Mouse (Mus musculus): ENCODE measurements around the gene Neurl1a.

The Neurl1a gene

DNA sequence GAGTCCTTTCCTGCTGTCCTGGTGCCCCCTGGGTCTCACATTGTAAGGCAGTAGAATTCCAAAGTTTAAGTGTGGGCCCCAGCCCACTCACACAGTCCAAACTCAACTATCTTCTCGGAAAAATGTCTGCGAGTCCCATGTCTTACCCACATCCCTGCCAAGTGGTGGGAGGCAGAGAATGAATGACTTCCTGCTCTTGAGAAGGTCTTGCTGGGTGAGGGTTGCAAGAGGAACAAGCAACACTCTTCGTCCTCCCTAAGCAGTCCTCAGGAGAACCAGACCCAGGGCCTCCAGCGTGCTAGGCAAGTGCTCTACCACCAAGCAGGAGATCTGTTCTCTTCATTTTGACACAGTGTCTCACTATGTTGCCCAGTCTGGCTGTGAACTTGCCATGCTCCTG is 63.6 kb downstream of the Neurl1a start:
- no peak for DNase-seq (ENCODE audit: low read depth, low spot score)

DNA sequence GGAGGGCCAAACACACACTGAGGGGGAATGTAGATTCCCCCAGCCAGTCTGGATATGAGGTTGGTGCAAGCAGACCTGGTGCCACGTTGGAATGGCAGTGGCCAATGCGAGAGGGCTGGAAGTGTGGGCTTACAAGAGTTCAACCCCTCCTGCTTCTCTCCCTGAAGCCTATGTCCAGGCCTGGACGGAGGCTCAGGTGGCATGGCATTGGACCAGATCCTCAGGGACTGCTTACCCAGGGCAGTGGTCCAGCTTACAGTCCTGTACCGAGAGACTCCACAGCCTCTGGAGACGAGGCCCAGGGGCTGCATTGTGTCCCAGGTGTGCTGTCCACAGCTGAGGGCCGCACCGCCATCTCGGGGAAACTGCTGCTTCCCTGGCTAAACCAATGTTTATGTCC is 66.9 kb downstream of the Neurl1a start:
- no peak for DNase-seq (ENCODE audit: low read depth, low spot score)

DNA sequence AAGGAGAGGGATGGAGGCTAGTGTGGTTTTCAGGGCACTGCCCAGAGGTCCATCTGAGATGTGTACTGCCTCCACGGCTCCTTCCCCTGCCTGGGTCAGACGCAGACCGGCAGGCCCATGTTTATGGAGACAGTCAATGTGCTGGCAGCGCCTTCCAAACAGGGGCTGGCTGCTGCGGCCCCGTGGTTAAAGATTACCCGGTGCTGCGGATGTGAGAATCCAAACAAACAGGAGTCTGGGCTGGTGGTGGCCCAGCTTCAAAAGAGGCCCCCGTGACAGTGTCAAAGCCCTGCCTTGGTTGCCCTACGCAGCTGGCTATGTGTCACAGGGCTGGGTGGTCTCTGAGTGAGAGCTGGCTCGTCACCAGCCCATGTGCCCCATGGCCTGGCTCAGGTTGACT is 69.2 kb downstream of the Neurl1a start:
- DNase-seq (ENCODE audit: low read depth, low spot score): no peak

DNA sequence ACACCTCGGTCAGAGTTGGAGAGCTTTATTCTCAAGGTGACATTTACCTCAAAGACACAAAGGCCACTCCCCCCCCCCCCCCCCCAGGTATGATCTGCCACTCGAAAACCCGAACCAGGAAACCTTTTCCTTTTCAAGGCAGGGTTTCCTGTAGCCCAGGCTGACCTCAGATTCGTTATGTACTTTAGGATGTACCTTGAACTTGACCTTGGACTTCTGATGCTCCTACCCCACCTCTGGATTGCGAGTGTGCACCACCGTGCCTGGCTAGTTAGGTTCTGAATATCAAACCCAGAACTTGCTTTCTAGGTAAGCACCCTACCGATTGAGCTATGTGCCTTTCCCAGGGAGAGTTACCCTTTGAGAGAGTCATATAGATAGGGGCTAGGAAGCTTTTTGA is 69.7 kb downstream of the Neurl1a start:
- peak; percentile 52 for DNase-seq (ENCODE audit: low read depth, low spot score)

DNA sequence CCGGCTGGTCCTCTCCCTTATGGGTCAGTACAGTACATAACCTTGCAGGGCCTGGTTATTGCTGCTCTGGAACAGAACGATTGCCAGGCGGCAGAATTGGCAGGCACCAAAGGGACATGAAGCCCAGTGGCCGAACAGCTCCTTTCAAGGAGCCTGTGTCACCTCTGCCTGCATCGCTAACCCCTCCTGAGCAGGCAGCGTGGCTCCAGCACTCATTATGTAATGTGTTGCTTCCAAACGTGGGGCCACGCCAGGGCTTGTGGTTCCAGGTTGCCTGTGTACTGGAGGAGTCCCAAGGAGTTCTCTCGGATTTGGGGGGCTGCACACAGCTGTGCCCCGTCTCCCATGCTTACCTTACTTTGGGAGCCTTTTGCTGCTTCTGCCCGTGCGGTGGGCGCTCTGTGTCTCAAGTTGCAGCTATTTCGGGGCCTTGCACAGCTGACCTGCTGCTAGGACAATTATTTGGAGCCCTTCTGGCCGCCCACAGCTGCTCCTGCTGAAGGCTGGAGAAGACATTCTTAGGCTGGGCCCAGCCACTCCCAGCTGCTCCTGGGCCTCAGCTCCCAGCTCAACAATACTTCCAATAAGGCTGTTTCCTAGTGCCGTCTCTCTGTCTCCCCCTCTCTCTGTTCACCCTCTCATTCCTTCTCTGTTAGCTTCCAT is 70.4 kb downstream of the Neurl1a start:
- DNase-seq (ENCODE audit: low read depth, low spot score): no peak

DNA sequence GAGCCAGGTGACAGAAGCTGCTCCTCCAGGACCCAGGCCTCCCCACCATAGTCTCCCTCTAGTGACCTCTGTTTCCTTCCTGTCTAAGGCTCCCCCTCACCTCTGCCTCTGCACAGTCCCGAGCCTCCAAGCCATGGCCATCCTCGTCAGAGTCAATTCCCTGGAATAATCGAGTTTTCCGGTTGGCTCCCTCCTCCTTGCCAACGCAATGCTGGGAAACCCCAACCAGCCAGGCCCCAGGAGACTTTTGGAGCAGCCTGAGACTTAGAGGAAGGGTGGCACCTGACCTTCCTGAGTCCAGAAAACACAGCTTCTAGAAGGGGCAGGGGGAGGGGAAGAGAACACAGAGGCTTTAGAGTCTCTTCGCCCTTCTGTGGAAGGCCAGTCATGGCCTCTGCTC is 72.3 kb downstream of the Neurl1a start:
- DNase-seq (ENCODE audit: low read depth, low spot score): no peak

DNA sequence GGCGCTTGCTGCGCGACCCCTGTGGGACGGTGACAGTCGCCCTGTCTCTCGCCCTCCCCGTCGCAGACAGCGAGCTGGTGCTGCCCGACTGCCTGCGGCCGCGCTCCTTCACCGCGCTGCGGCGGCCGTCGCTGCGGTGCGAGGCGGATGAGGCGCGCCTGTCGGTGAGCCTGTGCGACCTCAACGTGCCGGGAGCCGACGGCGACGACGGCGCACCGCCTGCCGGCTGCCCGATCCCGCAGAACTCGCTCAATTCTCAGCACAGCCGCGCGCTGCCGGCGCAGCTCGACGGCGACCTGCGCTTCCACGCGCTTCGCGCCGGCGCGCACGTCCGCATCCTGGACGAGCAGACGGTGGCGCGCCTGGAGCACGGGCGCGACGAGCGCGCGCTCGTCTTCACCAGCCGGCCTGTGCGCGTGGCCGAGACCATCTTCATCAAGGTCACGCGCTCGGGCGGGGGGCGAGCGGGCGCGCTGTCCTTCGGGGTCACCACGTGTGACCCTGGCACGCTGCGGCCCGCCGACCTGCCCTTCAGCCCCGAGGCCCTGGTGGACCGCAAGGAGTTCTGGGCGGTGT is 74.5 kb downstream of the Neurl1a start:
- DNase-seq (ENCODE audit: low read depth, low spot score): peak; percentile 67

DNA sequence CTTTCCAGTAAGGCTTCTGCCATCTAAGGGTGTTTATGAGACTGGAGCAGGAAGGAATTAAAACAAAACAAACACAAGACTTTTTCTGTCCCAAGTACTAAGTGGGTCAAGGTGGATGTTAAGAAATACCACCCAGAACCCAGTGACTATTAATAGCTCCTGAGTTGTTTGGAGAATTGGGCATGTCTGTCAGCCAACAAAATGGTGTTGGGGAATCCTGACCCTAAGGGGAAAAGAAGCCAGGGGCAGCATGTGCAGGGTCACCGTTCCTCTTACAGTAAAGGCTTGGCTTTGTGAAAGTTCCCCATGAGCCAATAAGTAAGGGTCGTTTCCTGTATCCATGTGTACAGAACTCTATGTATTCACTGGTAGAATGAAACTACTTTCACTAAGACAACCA is 76.4 kb downstream of the Neurl1a start:
- no peak for DNase-seq (ENCODE audit: low read depth, low spot score)

DNA sequence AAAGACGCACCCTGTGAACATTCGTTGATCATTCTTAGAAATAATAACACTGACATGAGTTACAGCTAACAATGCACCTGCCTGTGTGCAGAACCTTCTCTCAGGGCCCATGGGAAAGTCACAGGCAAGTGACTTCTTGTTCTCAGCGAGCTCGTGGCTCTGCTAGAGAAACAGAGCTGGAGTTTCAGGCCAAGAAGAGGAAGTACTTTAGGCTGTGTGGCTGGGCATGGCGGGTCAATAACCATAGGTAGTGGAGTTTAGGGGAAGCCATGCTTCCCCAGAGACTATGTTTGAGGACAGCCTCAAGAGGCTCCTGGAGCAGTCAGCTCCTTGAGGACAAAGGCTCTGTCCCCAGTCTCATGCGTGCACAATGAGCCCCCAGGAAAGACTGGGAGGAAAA is 77.3 kb downstream of the Neurl1a start:
- DNase-seq (ENCODE audit: low read depth, low spot score): no peak

DNA sequence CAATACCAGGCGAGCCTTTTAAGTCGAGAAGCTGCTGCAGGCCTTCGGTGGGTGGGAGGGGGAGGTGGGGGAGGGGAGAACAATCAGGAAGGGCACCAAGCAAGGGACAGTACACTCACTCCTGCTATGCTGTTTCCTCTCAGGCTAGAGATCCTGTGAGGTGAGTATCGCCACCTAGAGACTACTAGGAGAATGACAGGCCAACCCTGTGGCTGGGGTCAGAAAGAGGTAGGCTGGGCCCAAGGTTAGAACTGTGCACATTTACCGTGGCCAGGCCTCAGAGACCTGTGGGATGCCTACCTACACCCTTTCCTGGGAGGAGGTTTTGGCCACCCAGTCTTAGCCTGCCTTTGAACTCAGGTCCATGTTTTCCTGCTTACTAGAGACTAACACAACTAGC is 81.0 kb downstream of the Neurl1a start:
- DNase-seq (ENCODE audit: low read depth, low spot score): peak; percentile 73

DNA sequence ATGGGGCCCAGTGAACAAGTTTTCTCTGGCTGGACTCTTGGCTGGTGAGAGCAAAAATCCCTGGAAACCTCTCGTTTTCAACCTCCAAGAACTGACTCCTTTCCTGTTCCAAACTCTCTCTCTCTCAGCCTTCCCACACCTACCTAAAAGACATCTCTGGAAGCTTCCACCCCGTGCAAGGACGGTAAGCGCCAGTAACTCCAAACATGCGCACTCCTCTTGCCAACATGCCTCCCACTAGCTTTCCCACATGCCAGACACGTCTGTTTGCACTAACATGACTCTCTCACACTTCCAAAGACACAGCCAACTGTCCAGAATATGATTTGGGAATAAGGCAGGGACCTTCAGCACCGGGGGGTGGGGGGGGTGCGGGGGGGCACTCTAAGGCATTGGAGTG is 82.6 kb downstream of the Neurl1a start:
- DNase-seq (ENCODE audit: low read depth, low spot score): no peak

DNA sequence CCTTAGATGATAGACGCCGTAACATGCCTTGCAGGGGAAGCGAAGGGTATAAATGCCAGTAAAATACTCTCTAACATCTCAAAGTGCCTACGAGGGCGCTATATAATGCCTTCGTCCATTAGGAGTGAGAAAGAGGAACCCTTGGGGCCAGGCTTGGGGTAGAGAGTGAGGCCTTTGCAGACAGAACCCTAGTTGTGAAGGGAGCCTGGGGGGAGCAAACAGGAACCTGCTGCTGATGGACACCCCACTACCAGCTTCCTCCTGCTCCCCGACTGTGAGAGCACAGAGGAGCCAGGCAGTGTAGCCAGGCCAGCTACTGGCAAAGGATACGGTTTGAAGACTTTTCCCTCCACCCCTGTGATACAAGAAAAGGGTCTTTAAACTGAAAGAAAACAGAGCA is 85.0 kb downstream of the Neurl1a start:
- DNase-seq (ENCODE audit: low read depth, low spot score): no peak

DNA sequence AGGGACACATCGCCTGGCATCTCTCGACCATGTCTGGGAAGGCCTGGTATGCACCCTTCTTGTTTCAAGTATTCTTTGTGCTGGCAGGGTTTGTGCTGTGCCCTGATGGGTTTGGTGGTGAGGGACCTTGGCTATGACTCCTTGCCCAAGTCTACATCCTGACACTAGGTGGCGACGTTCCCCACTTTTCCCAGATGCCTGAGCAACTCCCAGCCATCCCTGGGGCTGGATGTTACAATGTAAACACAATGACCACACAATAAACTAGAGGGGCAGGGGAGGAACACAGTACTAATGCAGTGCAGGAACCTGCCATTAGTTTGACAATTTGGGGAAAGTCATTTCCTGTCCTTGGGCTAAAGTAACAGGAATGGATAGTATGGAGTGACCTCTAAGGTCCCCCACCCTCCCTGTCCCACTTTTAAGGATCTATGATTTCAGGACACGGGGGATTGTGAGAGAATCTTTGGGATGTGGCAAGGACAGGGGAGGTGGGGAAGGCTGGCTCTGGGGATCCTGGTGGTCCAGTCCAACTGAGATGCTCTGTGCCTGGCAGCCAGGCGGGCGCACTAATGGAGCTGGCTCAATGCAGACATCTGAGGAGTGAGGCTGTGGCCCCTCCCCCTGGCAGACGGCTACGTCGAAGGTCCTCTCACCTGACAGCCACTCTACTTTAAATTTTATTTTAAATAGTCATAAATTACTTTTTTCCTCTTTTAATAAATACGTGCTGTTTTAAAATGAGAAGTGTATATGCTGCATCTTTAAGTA is 85.9 kb downstream of the Neurl1a start:
- DNase-seq (ENCODE audit: low read depth, low spot score): peak; percentile 79

DNA sequence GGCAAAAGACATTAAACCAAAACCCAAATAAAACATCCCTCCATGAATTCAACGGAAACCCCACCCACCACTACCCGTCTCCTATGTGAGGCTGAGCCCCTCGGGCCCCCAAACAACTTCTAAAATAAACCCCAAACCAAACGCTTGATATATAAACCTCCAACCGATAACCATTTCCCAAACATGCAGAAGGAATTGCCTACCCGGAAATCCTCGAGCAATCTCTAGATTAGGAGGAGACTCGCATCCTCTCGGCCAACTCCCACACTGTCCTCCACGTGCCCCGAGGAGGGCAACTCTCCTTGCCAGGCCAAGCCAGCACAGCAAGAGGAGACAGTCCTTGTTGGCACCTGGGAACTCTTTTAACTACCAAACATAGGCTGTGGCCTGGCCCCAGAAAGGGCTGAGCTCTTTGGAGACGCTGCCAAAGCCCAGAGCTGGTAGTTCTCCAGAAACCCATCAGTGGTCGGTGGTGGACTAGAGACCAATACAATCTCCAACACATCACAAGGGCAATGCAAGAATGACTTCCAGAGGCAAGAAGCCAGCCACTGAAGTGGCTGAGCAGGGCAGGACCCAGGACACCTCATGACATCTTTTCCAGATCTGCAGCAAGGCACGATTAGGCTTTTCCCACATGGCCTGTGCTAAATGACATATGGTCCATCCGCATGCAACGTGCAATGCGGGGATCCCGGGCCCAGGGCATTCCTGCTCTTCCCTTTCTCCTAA is 87.6 kb downstream of the Neurl1a start:
- DNase-seq (ENCODE audit: low read depth, low spot score): no peak

DNA sequence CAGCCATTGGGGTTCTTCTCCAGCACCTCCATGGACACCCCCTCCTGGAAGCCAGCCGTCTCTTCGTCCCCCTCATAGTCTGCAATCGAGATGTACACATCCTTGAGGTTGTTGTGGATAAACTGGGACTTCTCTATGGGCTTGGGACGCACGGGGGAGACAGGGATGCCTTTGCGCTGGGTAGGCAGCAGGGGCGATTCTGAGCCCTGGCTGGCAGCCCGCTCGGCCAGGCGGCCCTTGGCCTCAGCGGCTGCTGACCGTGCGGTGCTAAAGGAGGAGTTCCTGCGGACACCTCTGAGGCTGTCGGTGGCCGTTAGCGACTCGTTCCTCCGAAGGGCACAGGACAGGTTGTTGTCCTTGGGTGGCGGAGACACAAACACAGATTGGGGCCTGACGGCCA is 88.4 kb downstream of the Neurl1a start:
- no peak for DNase-seq (ENCODE audit: low read depth, low spot score)

DNA sequence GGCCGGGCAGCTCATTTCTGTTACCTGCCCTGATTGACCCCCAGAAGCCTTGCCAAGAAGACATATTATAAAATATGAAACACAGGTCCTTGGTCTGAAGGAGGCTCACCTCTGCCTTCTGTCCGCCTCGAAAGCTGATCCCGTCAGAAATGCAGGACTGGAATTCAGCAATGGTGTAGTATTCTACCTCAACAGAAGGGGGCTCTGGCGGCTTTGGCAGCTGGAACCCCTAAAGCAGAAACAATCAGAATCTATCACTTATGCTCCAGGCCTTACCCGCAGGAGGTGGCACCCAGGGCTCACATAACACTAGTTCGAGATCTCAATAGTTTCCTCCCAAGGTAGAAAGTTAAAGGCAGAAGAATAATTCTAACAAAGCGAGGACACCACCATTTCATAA is 91.1 kb downstream of the Neurl1a start:
- DNase-seq (ENCODE audit: low read depth, low spot score): peak; percentile 38

DNA sequence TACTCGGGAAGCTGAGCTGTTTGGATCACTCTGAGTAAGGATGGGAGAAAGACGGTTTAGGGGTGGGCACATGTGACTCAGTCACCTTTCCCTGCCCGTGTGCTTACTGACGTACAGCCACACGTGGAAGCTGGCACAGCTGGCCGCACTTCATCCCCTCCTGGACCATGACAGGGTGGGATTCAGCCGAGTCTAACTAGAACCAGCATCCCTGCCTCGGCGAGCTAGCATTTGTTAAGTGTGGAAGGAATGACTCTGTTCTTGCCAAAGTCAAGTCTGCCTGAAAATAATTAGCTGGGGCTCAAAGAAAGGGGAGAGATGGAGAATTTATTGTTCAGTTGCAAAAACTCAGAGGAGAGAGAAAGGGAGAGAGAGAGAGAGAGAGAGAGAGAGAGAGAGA is 91.9 kb downstream of the Neurl1a start:
- DNase-seq (ENCODE audit: low read depth, low spot score): no peak

DNA sequence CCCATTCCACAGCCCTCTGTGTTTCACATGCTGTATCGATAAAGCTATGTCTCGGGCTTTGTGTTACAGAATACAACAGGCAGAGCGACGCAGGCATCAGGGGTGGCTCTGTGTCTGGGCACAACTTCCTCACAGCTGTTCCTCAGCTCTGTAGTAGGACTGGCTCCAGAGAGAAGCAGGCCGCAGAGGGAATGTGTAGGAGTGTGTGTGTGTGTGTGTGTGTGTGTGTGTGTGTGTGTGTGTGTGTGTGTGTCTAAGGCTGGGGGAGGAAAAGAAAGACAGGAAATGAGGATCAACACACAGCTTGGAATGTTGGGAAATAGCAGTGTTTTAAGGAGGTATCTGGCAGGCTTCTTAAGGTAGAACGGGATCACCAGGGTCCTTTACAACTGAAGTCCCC is 98.1 kb downstream of the Neurl1a start:
- DNase-seq (ENCODE audit: low read depth, low spot score): no peak

DNA sequence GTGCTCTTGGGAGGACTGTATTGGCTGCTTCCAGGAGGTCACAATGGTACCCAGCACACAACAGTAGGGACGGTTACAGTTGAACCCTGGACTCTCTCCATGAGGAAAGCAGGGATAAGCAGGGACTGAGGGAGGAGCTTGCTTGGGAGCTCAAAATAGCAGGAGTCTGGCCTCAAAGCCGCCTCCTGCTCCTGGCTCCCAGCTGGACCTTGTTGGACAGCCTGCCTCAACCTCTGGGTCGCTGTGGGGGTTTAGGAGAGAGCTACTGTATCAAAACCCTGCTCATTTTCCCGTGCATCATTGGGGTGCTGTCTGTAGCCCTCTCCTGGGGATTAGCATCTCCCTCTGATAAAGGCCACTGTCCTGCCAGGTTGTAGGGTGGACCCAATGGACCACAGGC is 100.8 kb downstream of the Neurl1a start:
- DNase-seq (ENCODE audit: low read depth, low spot score): no peak

DNA sequence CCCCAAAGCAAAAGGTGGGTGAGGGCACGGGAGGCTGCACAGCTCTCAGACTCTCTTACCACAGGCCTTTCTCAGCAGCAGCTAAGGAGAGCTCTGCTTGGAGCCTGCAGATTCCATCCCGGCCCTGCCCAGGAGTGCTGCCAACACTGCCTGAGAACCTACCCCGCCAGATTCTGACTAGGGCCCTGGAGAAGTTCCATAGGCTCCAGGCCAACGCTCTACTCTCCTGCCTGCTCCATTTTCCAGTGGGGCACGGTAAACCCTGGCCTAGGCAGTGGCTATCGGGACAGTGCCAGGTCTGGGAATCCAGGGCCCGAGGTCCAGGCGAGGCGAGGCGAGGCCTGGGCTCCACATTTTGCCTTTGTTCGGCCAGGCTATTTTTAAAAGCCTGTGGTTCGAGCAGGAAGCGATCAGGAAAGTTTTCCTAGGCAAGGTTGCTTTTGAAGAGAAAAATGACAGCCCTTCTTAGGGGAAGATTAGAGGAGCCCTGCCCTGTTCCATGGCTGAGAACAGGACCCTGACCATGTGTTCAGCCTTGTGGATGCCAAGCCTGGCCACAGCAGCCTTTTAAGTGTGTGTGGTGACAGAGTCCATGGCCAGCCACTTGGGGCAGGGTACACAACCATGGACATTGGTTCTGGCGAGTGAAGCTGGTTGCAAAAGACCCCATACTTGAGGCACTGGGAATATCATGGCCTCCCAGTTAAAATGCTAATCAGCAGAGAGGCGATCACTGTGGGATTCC is 101.3 kb downstream of the Neurl1a start:
- no peak for DNase-seq (ENCODE audit: low read depth, low spot score)

DNA sequence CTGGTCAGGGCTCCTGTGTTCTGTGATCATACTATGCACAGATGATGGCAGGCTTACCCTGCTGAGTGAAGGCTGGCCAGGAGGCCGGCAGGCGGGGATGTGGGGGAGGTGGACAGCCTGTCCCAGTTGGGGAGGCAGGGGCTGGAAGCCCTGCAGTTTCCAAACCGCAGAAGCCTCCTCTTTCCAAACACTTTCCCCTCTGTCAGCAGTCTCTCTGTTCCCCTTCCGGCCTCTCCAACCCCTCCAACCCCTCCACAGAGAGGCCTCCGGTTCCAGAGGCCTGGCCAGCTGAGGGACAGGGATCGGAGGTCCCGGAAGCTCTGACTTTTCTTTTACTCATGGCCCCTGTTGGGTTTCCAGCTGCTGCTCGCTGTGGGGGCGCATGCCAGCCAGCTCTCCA is 102.3 kb downstream of the Neurl1a start:
- no peak for DNase-seq (ENCODE audit: low read depth, low spot score)

DNA sequence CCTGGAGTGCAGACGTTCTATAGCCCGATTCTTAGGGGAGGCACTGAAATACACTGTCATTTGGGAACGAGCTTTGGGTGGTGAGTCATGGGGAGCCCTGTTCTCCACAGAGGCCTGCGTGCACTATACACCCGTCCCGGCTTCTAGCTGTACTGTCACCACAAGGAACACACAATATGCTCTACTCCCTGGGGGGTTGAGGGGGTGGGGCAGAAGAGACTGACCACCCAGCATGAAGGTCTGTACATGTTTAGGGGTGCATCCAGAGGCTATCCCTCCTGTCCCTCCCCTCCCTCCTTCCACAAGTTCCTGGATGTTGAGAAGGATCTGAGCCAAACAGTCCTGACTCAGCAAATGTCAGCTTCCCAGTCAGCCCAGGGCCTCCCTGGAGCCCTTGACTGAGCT is 103.4 kb downstream of the Neurl1a start:
- DNase-seq (ENCODE audit: low read depth, low spot score): no peak

All from ES-CJ7 (cell line).